Mouse (Mus musculus) liver, embryonic 14.5 days (tissue): ENCODE data around the gene Pfkfb4.

Experiments
- CTCF ChIP-seq: IDR thresholded peaks from 2 replicates; pipeline ENCODE4 v1.5.1; 2016; ENCODE audit warnings: antibody characterized with exemption, low read depth, control low read depth
- EP300 ChIP-seq: IDR thresholded peaks from 2 replicates; pipeline ENCODE4 v1.6.1; 2016; ENCODE audit warnings: antibody characterized with exemption, low read depth

DNA sequence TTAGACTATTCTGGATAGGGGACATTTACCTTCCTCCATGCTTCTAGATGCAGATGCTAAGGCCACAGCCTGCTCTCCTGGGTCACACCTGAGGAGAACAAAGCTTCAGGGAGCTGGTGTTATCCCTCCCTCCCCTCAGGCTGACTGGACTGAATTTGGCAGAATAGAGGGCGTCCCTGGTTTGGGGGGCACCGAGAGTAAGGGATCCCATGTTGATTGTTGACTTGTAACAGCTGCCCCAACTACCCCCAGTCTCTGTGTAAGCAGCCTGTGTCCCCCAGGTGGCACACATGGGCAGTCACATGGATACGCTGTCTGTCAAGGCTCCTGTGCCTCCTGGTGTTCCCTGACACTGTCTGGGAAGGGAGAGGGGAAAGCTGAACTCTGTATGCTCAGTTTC, 36.8 kb downstream of the Pfkfb4 start:
- TF ChIP-seq CTCF (no peak), EP300 (no peak)
